Comparison of ENCODE assay signal across 9 mouse cellular contexts in genomic region chr10:120477501-120477900, GRCm38 (mm10). TPM values are rescaled to one million over a fixed set of nuclear protein-coding genes. Genes with fewer than 3 reads are reported as not detected.
DNase-seq lines count a peak whose midpoint lies in the region; ATAC-seq lines count a peak whose summit lies in the region.
"Had no signal": no experiment of that assay in that cellular context is flagged by ENCODE, and none has a peak within 500 bp of the region (broad histone marks: within the 10 kb centered on the region; RNA-seq: fewer than 3 reads in every experiment).

No protein-coding gene starts in this region.

- peak overlapping the region; percentile 91 for H3K4me3 ChIP-seq in heart, embryonic 11.5 days (ENCODE audit: low read depth, low read length)
- peak overlapping the region; percentile 86 for H3K4me3 ChIP-seq in heart, embryonic 13.5 days
- peak overlapping the region; percentile 97 for H3K4me3 ChIP-seq in limb, embryonic 12.5 days (replicated peaks)
- H3K4me3 ChIP-seq in neural tube, embryonic 11.5 days (ENCODE audit: low read depth, low read length) = peak overlapping the region; percentile 91

- H3K4me2 ChIP-seq in heart, embryonic 11.5 days = peak overlapping the region; percentile 98
- H3K4me2 ChIP-seq in heart, embryonic 13.5 days = peak overlapping the region; percentile 99
- peak overlapping the region; percentile 88 for H3K4me2 ChIP-seq in limb, embryonic 12.5 days
- H3K4me2 ChIP-seq in neural tube, embryonic 11.5 days (ENCODE audit: low read depth) = peak overlapping the region; percentile 69

- peak overlapping the region; percentile 98 for H3K9ac ChIP-seq in heart, embryonic 11.5 days (ENCODE audit: low read depth, low read length)
- peak overlapping the region; percentile 95 for H3K9ac ChIP-seq in heart, embryonic 13.5 days
- peak overlapping the region; percentile 100 for H3K9ac ChIP-seq in limb, embryonic 12.5 days (replicated peaks)
- peak overlapping the region; percentile 98 for H3K9ac ChIP-seq in neural tube, embryonic 11.5 days (ENCODE audit: low read length)

- 0 out of 2 replicates have a peak, but pooled peaks cover 3% of the 10 kb centered on the region for H3K4me1 ChIP-seq in heart, embryonic 11.5 days (ENCODE audit: control insufficient read depth, insufficient read depth, low read length)
- H3K4me1 ChIP-seq in heart, embryonic 13.5 days = peaks cover 18% of the 10 kb centered on the region
- H3K4me1 ChIP-seq in limb, embryonic 12.5 days (replicated peaks) = peaks cover 16% of the 10 kb centered on the region
- peaks cover 6% of the 10 kb centered on the region; the same call in 1 of the 2 replicates for H3K4me1 ChIP-seq in neural tube, embryonic 11.5 days (ENCODE audit: control insufficient read depth, insufficient read depth, low read length)

- no peaks in the 10 kb centered on the region for H3K27me3 ChIP-seq in heart, embryonic 11.5 days (ENCODE audit: control insufficient read depth, insufficient read depth, low read length)
- no peaks in the 10 kb centered on the region for H3K27me3 ChIP-seq in heart, embryonic 13.5 days (replicated peaks)
- no peaks in the 10 kb centered on the region for H3K27me3 ChIP-seq in limb, embryonic 12.5 days
- no peaks in the 10 kb centered on the region for H3K27me3 ChIP-seq in neural tube, embryonic 11.5 days (ENCODE audit: control insufficient read depth, insufficient read depth, low read length)
- H3K27me3 ChIP-seq: Patski had no signal

- under 1% methylated on average over 21 of the region's 21 CpGs for WGBS in heart, embryonic 11.5 days (ENCODE audit: insufficient replicate concordance)
- under 1% methylated on average over 21 of the region's 21 CpGs for WGBS in heart, embryonic 13.5 days
- WGBS in limb, embryonic 12.5 days = 1% methylated on average over 21 of the region's 21 CpGs
- whole genome bisulfite sequencing in neural tube, embryonic 11.5 days = under 1% methylated on average over 21 of the region's 21 CpGs

- ATAC-seq in heart, embryonic 11.5 days (replicated peaks; ENCODE audit: insufficient number of reproducible peaks, low FRiP score, low TSS enrichment) = no peak
- no peak; the same call in 1 of the 2 replicates for ATAC-seq in heart, embryonic 13.5 days (ENCODE audit: extremely low read depth, insufficient number of reproducible peaks, low FRiP score, low TSS enrichment)
- peak; percentile 26; the same call in 1 of the 2 replicates for ATAC-seq in limb, embryonic 12.5 days (ENCODE audit: insufficient number of reproducible peaks, insufficient read depth, low FRiP score, low TSS enrichment, low read depth)
- no peak for ATAC-seq in neural tube, embryonic 11.5 days (ENCODE audit: insufficient read depth, low FRiP score, low TSS enrichment)

- H3K27ac ChIP-seq in heart, embryonic 11.5 days (ENCODE audit: low read depth, low read length) = peak overlapping the region; percentile 92
- peak overlapping the region; percentile 88 for H3K27ac ChIP-seq in heart, embryonic 13.5 days (replicated peaks)
- peak overlapping the region; percentile 99 for H3K27ac ChIP-seq in limb, embryonic 12.5 days
- peak overlapping the region; percentile 93; the same call in 1 of the 2 replicates for H3K27ac ChIP-seq in neural tube, embryonic 11.5 days (ENCODE audit: low read depth, low read length)

- no peaks in the 10 kb centered on the region for H3K36me3 ChIP-seq in heart, embryonic 11.5 days (ENCODE audit: control insufficient read depth, insufficient read depth, low read length)
- no peaks in the 10 kb centered on the region for H3K36me3 ChIP-seq in heart, embryonic 13.5 days
- H3K36me3 ChIP-seq in limb, embryonic 12.5 days = no peaks in the 10 kb centered on the region
- H3K36me3 ChIP-seq in neural tube, embryonic 11.5 days (ENCODE audit: control insufficient read depth, insufficient read depth, low read length) = no peaks in the 10 kb centered on the region

- no peak for DNase-seq in heart, adult 9 months (ENCODE audit: low spot score in 2 of 2)
- peak; percentile 59 for DNase-seq in adrenal gland, adult 2 months
- peak; percentile 60 for DNase-seq in neural tube, embryonic 11.5 days (ENCODE audit: low spot score)
- DNase-seq in spleen, postnatal 4 days (ENCODE audit: low spot score in 2 of 2) = no peak
- no peak for DNase-seq in cerebellum, adult 11 months

- no peaks in the 10 kb centered on the region for H3K9me3 ChIP-seq in heart, embryonic 11.5 days (replicated peaks; ENCODE audit: control insufficient read depth, low read length)
- no peaks in the 10 kb centered on the region for H3K9me3 ChIP-seq in heart, embryonic 13.5 days
- H3K9me3 ChIP-seq in limb, embryonic 12.5 days = no peaks in the 10 kb centered on the region
- no peaks in the 10 kb centered on the region for H3K9me3 ChIP-seq in neural tube, embryonic 11.5 days (ENCODE audit: control insufficient read depth, low read length)

RNA-seq across cellular contexts. Expression of gene Hmga2, which starts 1.2 kb away (rescaled TPM):
- 31.7 and 42.6 TPM in 2 replicates for polyA plus RNA-seq in heart, embryonic 11.5 days (2014; fragmentation: Nextera tagmentation; extraction: Ambion mirVana)
- total RNA-seq in adrenal gland, adult 2 months (2021) = 1 to 10 TPM; 3.2 to 4.6 TPM
- polyA plus RNA-seq in adrenal gland, adult 2 months (2012; rRNA removed) = 0.70 and 0.88 TPM in 2 replicates
- 11.3 and 12.4 TPM in 2 replicates for polyA plus RNA-seq in heart, embryonic 13.5 days (2015; fragmentation: Nextera tagmentation; extraction: Ambion mirVana)
- 128 and 132 TPM in 2 replicates for polyA plus RNA-seq in limb, embryonic 12.5 days (2016; fragmentation: Nextera tagmentation; extraction: Ambion mirVana)
- 49.7 and 65.5 TPM in 2 replicates for polyA plus RNA-seq in neural tube, embryonic 11.5 days (2014; fragmentation: Nextera tagmentation; extraction: Ambion mirVana)

Comparison
In these comparisons a context has a peak if more than half of its experiments do, and no peak if none do; other contexts are left out.
1. DNase-seq: peak in adrenal gland, adult 2 months (single experiment) and neural tube, embryonic 11.5 days (single experiment); none in heart, adult 9 months (0 of 2), spleen, postnatal 4 days (0 of 2) and cerebellum, adult 11 months (single experiment).
2. Peak in every context shown above with its lines, with median percentiles within 50 percentile points of each other: H3K27ac ChIP-seq, H3K4me2 ChIP-seq, H3K4me3 ChIP-seq and H3K9ac ChIP-seq.